Mouse (Mus musculus): ENCODE results near the gene Slc10a7. TPM values are rescaled to one million over a fixed set of nuclear protein-coding genes. Genes with fewer than 3 reads are reported as not detected.

Gene Slc10a7
- polyA plus RNA-seq, 1 experiment from 2014 or later, result 9.0 TPM

DNA sequence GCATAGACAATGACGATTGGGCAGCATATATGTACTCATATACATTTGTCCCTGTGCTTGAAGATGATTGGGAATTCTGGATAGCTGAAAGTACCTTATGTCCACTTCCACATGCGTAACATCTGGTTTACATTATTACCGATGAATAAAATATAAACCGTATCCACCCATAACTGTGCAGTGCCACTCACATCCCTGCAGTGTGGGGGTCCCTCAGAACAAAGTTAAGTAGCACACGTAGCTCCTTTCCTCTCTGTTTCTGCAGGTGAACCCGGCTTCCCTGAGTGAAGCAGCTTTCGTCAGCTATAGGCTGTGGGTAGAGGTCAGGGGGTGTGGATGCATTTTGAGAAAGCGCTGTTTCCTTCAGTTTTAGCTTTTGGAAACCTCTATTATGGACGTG, 132.8 kb downstream of the Slc10a7 start:
- Histone ChIP-seq H3K4me1 (ENCODE audit: control insufficient read depth in 2 of 2, insufficient read depth in 2 of 2, low read length in 2 of 2) (peaks cover 0 to 3% of the 10 kb centered on the region in 2 experiments; a peak in 3 of 4 replicates), H3K4me2 (ENCODE audit: low read length) (no peak overlapping the region), H3K36me3 (ENCODE audit: control insufficient read depth, insufficient read depth, low read length) (no peaks in the 10 kb centered on the region), H3K4me3 (ENCODE audit: control insufficient read depth in 1 of 2, insufficient read depth in 1 of 2, low read depth in 1 of 2, low read length in 2 of 2) (no peak overlapping the region), H3K27ac (replicated peaks in 1 of 2; ENCODE audit: control insufficient read depth in 1 of 2, insufficient read depth in 1 of 2, low read depth in 2 of 2, low read length in 2 of 2) (no peak overlapping the region), H3K9me3 (ENCODE audit: control insufficient read depth, low read length) (peaks cover 4% of the 10 kb centered on the region; the same call in 1 of the 2 replicates), H3K27me3 (ENCODE audit: control insufficient read depth, insufficient read depth, low read length) (no peaks in the 10 kb centered on the region), H3K9ac (ENCODE audit: low read length) (no peak overlapping the region)
- WGBS, result 90% methylated on average over 9 of the region's 9 CpGs
- no peak for ATAC-seq (ENCODE audit: insufficient number of reproducible peaks, insufficient read depth, low FRiP score, low read depth)

DNA sequence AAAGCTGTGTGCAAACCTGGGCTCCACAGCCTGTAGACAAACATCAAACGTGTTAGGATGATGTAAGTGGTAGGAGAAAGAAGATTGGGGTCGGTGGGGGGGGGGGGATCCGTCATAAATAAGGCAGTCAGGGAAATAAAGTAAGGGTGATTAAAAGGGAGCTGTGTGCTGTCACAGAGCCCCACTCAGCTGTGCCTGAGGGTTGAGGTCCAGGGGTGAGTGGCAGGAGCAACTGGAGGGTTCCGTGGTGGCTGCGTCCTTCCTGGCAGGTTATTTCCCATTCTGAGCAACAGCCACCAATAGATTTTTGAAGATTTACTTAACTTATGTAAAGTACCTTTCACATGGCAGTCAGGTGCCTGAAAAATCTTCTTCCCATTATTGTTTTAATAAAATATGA, 133.2 kb downstream of the Slc10a7 start:
- no peak overlapping the region for H3K27ac ChIP-seq (replicated peaks in 1 of 2; ENCODE audit: control insufficient read depth in 1 of 2, insufficient read depth in 1 of 2, low read depth in 2 of 2, low read length in 2 of 2)
- no peaks in the 10 kb centered on the region for H3K27me3 ChIP-seq (ENCODE audit: control insufficient read depth, insufficient read depth, low read length)
- H3K4me3 ChIP-seq (ENCODE audit: control insufficient read depth in 1 of 2, insufficient read depth in 1 of 2, low read depth in 1 of 2, low read length in 2 of 2), result no peak overlapping the region
- H3K4me2 ChIP-seq (ENCODE audit: low read length), result no peak overlapping the region
- 78% methylated on average over 5 of the region's 5 CpGs for WGBS
- peaks cover 0 to 8% of the 10 kb centered on the region in 2 experiments; a peak in 3 of 4 replicates for H3K4me1 ChIP-seq (ENCODE audit: control insufficient read depth in 2 of 2, insufficient read depth in 2 of 2, low read length in 2 of 2)
- no peaks in the 10 kb centered on the region for H3K36me3 ChIP-seq (ENCODE audit: control insufficient read depth, insufficient read depth, low read length)
- ATAC-seq (ENCODE audit: insufficient number of reproducible peaks, insufficient read depth, low FRiP score, low read depth), result no peak
- no peak overlapping the region for H3K9ac ChIP-seq (ENCODE audit: low read length)
- H3K9me3 ChIP-seq (ENCODE audit: control insufficient read depth, low read length), result peaks cover 4% of the 10 kb centered on the region; the same call in 1 of the 2 replicates

- peaks cover 4% of the 10 kb centered on the region; the same call in 1 of the 2 replicates for H3K9me3 ChIP-seq (ENCODE audit: control insufficient read depth, low read length)
- H3K9ac ChIP-seq (ENCODE audit: low read length), result no peak overlapping the region
- 39% methylated on average over 8 of the region's 8 CpGs for WGBS
- no peak for ATAC-seq (ENCODE audit: insufficient number of reproducible peaks, insufficient read depth, low FRiP score, low read depth)
- H3K27me3 ChIP-seq (ENCODE audit: control insufficient read depth, insufficient read depth, low read length), result no peaks in the 10 kb centered on the region
- H3K4me3 ChIP-seq (ENCODE audit: control insufficient read depth in 1 of 2, insufficient read depth in 1 of 2, low read depth in 1 of 2, low read length in 2 of 2), result no peak overlapping the region
- no peak overlapping the region for H3K4me2 ChIP-seq (ENCODE audit: low read length)
- no peak overlapping the region for H3K27ac ChIP-seq (replicated peaks in 1 of 2; ENCODE audit: control insufficient read depth in 1 of 2, insufficient read depth in 1 of 2, low read depth in 2 of 2, low read length in 2 of 2)
- H3K36me3 ChIP-seq (ENCODE audit: control insufficient read depth, insufficient read depth, low read length), result no peaks in the 10 kb centered on the region
- peaks cover 2 to 13% of the 10 kb centered on the region in 2 experiments for H3K4me1 ChIP-seq (ENCODE audit: control insufficient read depth in 2 of 2, insufficient read depth in 2 of 2, low read length in 2 of 2)
Measured at GRCm38 (mm10) chr8:78647000-78647656, 138.0 kb downstream of the Slc10a7 start.

GRCm38 (mm10) chr8:78647846-78648245, 138.7 kb downstream of the Slc10a7 start:
- Histone ChIP-seq H3K27me3 (ENCODE audit: control insufficient read depth, insufficient read depth, low read length) (no peaks in the 10 kb centered on the region), H3K27ac (replicated peaks in 1 of 2; ENCODE audit: control insufficient read depth in 1 of 2, insufficient read depth in 1 of 2, low read depth in 2 of 2, low read length in 2 of 2) (no peak overlapping the region), H3K9me3 (ENCODE audit: control insufficient read depth, low read length) (peaks cover 4% of the 10 kb centered on the region; the same call in 1 of the 2 replicates), H3K9ac (ENCODE audit: low read length) (no peak overlapping the region), H3K4me1 (ENCODE audit: control insufficient read depth in 2 of 2, insufficient read depth in 2 of 2, low read length in 2 of 2) (peaks cover 2 to 13% of the 10 kb centered on the region in 2 experiments), H3K4me3 (ENCODE audit: control insufficient read depth in 1 of 2, insufficient read depth in 1 of 2, low read depth in 1 of 2, low read length in 2 of 2) (no peak overlapping the region), H3K36me3 (ENCODE audit: control insufficient read depth, insufficient read depth, low read length) (no peaks in the 10 kb centered on the region), H3K4me2 (ENCODE audit: low read length) (no peak overlapping the region)
- ATAC-seq (ENCODE audit: insufficient number of reproducible peaks, insufficient read depth, low FRiP score, low read depth), result no peak
- 46% methylated on average over 4 of the region's 4 CpGs for WGBS

DNA sequence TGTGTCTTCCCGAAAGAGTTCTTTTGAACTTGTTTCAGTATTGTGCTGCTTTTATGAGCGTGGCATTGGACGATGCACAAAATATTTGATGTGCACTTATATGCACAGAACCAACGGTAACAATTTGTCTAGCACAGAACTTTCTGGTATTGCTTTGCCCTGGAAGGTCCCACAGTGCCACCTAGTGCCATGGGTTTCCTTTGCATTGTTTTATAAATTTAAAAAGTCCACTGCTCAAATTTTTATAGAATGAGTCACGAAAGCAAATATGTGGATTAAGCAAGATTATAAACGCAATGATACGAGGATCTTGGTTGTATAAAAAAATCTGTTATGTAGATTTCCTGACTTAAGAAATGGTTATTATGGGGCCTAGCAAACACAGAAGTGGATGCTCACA, 139.8 kb downstream of the Slc10a7 start:
- Histone ChIP-seq H3K4me2 (ENCODE audit: low read length) (no peak overlapping the region), H3K4me1 (ENCODE audit: control insufficient read depth in 2 of 2, insufficient read depth in 2 of 2, low read length in 2 of 2) (peaks cover 2 to 13% of the 10 kb centered on the region in 2 experiments)
- no peak for ATAC-seq (ENCODE audit: insufficient number of reproducible peaks, insufficient read depth, low FRiP score, low read depth)

DNA sequence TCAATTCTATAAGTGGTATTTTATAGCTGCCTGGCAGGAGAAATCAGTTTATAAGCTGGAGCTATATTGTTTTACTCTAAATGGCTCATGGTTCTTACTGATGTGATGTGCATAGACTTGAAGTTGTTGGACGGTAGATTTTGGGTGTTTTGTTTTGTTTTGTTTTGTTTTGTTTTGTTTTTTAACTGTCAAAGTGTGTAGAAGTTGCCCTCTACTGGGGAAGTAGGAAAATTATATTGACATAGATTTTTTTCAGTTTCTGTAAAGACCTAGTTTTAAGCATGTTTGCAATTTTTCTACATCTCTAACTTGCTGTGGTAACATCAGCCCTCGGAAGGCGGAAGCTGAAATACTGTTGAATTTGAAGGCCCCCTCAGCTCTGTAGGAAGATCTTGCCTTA, 142.5 kb downstream of the Slc10a7 start:
- Histone ChIP-seq H3K9me3 (ENCODE audit: control insufficient read depth, low read length) (no peaks in the 10 kb centered on the region), H3K27me3 (ENCODE audit: control insufficient read depth, insufficient read depth, low read length) (no peaks in the 10 kb centered on the region), H3K4me3 (ENCODE audit: control insufficient read depth in 1 of 2, insufficient read depth in 1 of 2, low read depth in 1 of 2, low read length in 2 of 2) (no peak overlapping the region), H3K36me3 (ENCODE audit: control insufficient read depth, insufficient read depth, low read length) (no peaks in the 10 kb centered on the region), H3K4me1 (ENCODE audit: control insufficient read depth in 2 of 2, insufficient read depth in 2 of 2, low read length in 2 of 2) (peaks cover 3 to 12% of the 10 kb centered on the region in 2 experiments), H3K27ac (replicated peaks in 1 of 2; ENCODE audit: control insufficient read depth in 1 of 2, insufficient read depth in 1 of 2, low read depth in 2 of 2, low read length in 2 of 2) (no peak overlapping the region), H3K4me2 (ENCODE audit: low read length) (no peak overlapping the region), H3K9ac (ENCODE audit: low read length) (no peak overlapping the region)
- no peak for ATAC-seq (ENCODE audit: insufficient number of reproducible peaks, insufficient read depth, low FRiP score, low read depth)
- 80% methylated on average over 3 of the region's 3 CpGs for WGBS

More for the DNA sequence above, 139.8 kb downstream of the Slc10a7 start:
- Histone ChIP-seq H3K9ac (ENCODE audit: low read length) (no peak overlapping the region), H3K27ac (replicated peaks in 1 of 2; ENCODE audit: control insufficient read depth in 1 of 2, insufficient read depth in 1 of 2, low read depth in 2 of 2, low read length in 2 of 2) (no peak overlapping the region), H3K4me3 (ENCODE audit: control insufficient read depth in 1 of 2, insufficient read depth in 1 of 2, low read depth in 1 of 2, low read length in 2 of 2) (no peak overlapping the region), H3K27me3 (ENCODE audit: control insufficient read depth, insufficient read depth, low read length) (no peaks in the 10 kb centered on the region), H3K36me3 (ENCODE audit: control insufficient read depth, insufficient read depth, low read length) (no peaks in the 10 kb centered on the region), H3K9me3 (ENCODE audit: control insufficient read depth, low read length) (peaks cover 4% of the 10 kb centered on the region; the same call in 1 of the 2 replicates)
- 40% methylated on average over 7 of the region's 7 CpGs for WGBS

DNA sequence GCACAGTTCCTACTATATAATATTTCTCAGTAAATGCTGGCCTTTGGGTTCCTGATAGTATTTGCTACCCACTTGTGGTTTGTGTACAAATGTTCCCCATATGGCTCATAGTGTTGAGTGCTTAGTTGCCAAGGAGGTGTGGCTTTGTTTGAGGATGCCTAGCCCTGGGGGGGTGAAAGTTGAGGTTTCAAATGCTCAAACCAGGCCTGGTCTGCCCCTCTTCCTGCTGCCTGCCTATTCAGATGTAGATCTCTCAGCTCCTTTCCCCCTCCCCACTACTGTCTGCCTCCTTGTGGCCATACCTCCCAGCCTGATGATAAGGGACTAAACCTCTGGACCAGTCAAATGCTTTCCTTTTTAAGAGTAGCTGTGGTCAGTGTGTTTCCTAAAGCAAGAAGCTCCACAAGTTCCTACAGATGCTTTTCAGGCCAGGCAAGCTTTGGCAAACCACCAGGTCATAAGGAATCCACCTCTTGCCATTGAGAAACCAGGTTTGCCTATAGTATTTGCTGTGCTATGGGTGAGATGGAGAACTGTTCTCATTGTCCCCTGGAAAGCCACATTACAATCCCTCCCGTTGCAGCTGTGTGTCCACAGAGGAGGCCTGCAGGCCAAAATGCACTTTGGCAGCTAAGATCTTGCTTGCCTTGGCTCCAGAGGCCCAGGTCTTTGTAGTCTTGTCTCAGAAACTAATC, 146.4 kb downstream of the Slc10a7 start:
- no peaks in the 10 kb centered on the region for H3K27me3 ChIP-seq (ENCODE audit: control insufficient read depth, insufficient read depth, low read length)
- H3K36me3 ChIP-seq (ENCODE audit: control insufficient read depth, insufficient read depth, low read length), result no peaks in the 10 kb centered on the region
- peaks cover 0 to 2% of the 10 kb centered on the region in 2 experiments; a peak in 2 of 4 replicates for H3K4me1 ChIP-seq (ENCODE audit: control insufficient read depth in 2 of 2, insufficient read depth in 2 of 2, low read length in 2 of 2)
- no peak overlapping the region for H3K4me2 ChIP-seq (ENCODE audit: low read length)
- no peak for ATAC-seq (ENCODE audit: insufficient number of reproducible peaks, insufficient read depth, low FRiP score, low read depth)
- H3K27ac ChIP-seq (replicated peaks in 1 of 2; ENCODE audit: control insufficient read depth in 1 of 2, insufficient read depth in 1 of 2, low read depth in 2 of 2, low read length in 2 of 2), result no peak overlapping the region
- 52% methylated on average over 1 of the region's 1 CpGs for WGBS
- H3K9ac ChIP-seq (ENCODE audit: low read length), result no peak overlapping the region
- H3K9me3 ChIP-seq (ENCODE audit: control insufficient read depth, low read length), result no peaks in the 10 kb centered on the region
- no peak overlapping the region for H3K4me3 ChIP-seq (ENCODE audit: control insufficient read depth in 1 of 2, insufficient read depth in 1 of 2, low read depth in 1 of 2, low read length in 2 of 2)
